Mouse (Mus musculus): ENCODE data around the gene Scyl2. TPM values are rescaled to one million over a fixed set of nuclear protein-coding genes. Genes with fewer than 3 reads are reported as not detected.

Scyl2 gene
- polyA plus RNA-seq, 1 experiment: 58.2 TPM

- TF ChIP-seq CTCF (IDR thresholded peaks at IDR 0.05; ENCODE audit: low read depth, low read length) (no peak), EP300 (IDR thresholded peaks at IDR 0.05; ENCODE audit: insufficient read depth, low read depth, low read length) (no peak), POLR2A (IDR thresholded peaks at IDR 0.05; ENCODE audit: insufficient read depth, low read length) (no peak)
- H3K27ac ChIP-seq (ENCODE audit: insufficient read depth, low read length): no peak overlapping the region
- no peaks in the 10 kb centered on the region for H3K4me1 ChIP-seq (ENCODE audit: control insufficient read depth, insufficient read depth, low read length)
- no peaks in the 10 kb centered on the region for H3K27me3 ChIP-seq (ENCODE audit: control insufficient read depth, insufficient read depth, low read length, poor library complexity, severe bottlenecking)
- H3K4me3 ChIP-seq (ENCODE audit: low read depth, low read length): no peak overlapping the region
- no peaks in the 10 kb centered on the region for H3K9me3 ChIP-seq (replicated peaks; ENCODE audit: control insufficient read depth, insufficient read depth, low read length, poor library complexity, severe bottlenecking)
- peaks cover 19% of the 10 kb centered on the region for H3K36me3 ChIP-seq (ENCODE audit: control insufficient read depth, insufficient read depth, low read length, poor library complexity, severe bottlenecking)
- no peak overlapping the region for H3K9ac ChIP-seq (ENCODE audit: low read depth, poor library complexity, severe bottlenecking)
These were observed 33.2 kb downstream of the Scyl2 start for GRCm38 (mm10) chr10:89652912-89653311.

GRCm38 (mm10) chr10:89651691-89652090, 34.4 kb downstream of the Scyl2 start:
- H3K27ac ChIP-seq (ENCODE audit: insufficient read depth, low read length): no peak overlapping the region
- H3K4me1 ChIP-seq (ENCODE audit: control insufficient read depth, insufficient read depth, low read length): no peaks in the 10 kb centered on the region
- H3K36me3 ChIP-seq (ENCODE audit: control insufficient read depth, insufficient read depth, low read length, poor library complexity, severe bottlenecking): peaks cover 15% of the 10 kb centered on the region
- H3K9ac ChIP-seq (ENCODE audit: low read depth, poor library complexity, severe bottlenecking): no peak overlapping the region
- no peaks in the 10 kb centered on the region for H3K27me3 ChIP-seq (ENCODE audit: control insufficient read depth, insufficient read depth, low read length, poor library complexity, severe bottlenecking)
- TF ChIP-seq POLR2A (IDR thresholded peaks at IDR 0.05; ENCODE audit: insufficient read depth, low read length) (no peak), EP300 (IDR thresholded peaks at IDR 0.05; ENCODE audit: insufficient read depth, low read depth, low read length) (no peak), CTCF (IDR thresholded peaks at IDR 0.05; ENCODE audit: low read depth, low read length) (no peak)
- H3K9me3 ChIP-seq (replicated peaks; ENCODE audit: control insufficient read depth, insufficient read depth, low read length, poor library complexity, severe bottlenecking): no peaks in the 10 kb centered on the region
- H3K4me3 ChIP-seq (ENCODE audit: low read depth, low read length): no peak overlapping the region

- no peaks in the 10 kb centered on the region for H3K9me3 ChIP-seq (replicated peaks; ENCODE audit: control insufficient read depth, insufficient read depth, low read length, poor library complexity, severe bottlenecking)
- H3K4me3 ChIP-seq (ENCODE audit: low read depth, low read length): no peak overlapping the region
- no peak for TF ChIP-seq EP300 (IDR thresholded peaks at IDR 0.05; ENCODE audit: insufficient read depth, low read depth, low read length)
- no peak for TF ChIP-seq CTCF (IDR thresholded peaks at IDR 0.05; ENCODE audit: low read depth, low read length)
- no peak for TF ChIP-seq POLR2A (IDR thresholded peaks at IDR 0.05; ENCODE audit: insufficient read depth, low read length)
- H3K9ac ChIP-seq (ENCODE audit: low read depth, poor library complexity, severe bottlenecking): no peak overlapping the region
- no peaks in the 10 kb centered on the region for H3K4me1 ChIP-seq (ENCODE audit: control insufficient read depth, insufficient read depth, low read length)
- H3K27me3 ChIP-seq (ENCODE audit: control insufficient read depth, insufficient read depth, low read length, poor library complexity, severe bottlenecking): no peaks in the 10 kb centered on the region
- no peak overlapping the region for H3K27ac ChIP-seq (ENCODE audit: insufficient read depth, low read length)
- H3K36me3 ChIP-seq (ENCODE audit: control insufficient read depth, insufficient read depth, low read length, poor library complexity, severe bottlenecking): peaks cover 9% of the 10 kb centered on the region; the same call in 1 of the 2 replicates
These were observed 39.2 kb downstream of the Scyl2 start for GRCm38 (mm10) chr10:89646918-89647317.

GRCm38 (mm10) chr10:89637001-89637400, 49.1 kb downstream of the Scyl2 start:
- TF ChIP-seq CTCF (IDR thresholded peaks at IDR 0.05; ENCODE audit: low read depth, low read length) (no peak), EP300 (IDR thresholded peaks at IDR 0.05; ENCODE audit: insufficient read depth, low read depth, low read length) (no peak), POLR2A (IDR thresholded peaks at IDR 0.05; ENCODE audit: insufficient read depth, low read length) (no peak)
- no peak overlapping the region for H3K4me3 ChIP-seq (ENCODE audit: low read depth, low read length)
- H3K4me1 ChIP-seq (ENCODE audit: control insufficient read depth, insufficient read depth, low read length): no peaks in the 10 kb centered on the region
- no peak overlapping the region for H3K9ac ChIP-seq (ENCODE audit: low read depth, poor library complexity, severe bottlenecking)
- H3K36me3 ChIP-seq (ENCODE audit: control insufficient read depth, insufficient read depth, low read length, poor library complexity, severe bottlenecking): peaks cover 14% of the 10 kb centered on the region
- no peak overlapping the region for H3K27ac ChIP-seq (ENCODE audit: insufficient read depth, low read length)
- no peaks in the 10 kb centered on the region for H3K27me3 ChIP-seq (ENCODE audit: control insufficient read depth, insufficient read depth, low read length, poor library complexity, severe bottlenecking)
- no peaks in the 10 kb centered on the region for H3K9me3 ChIP-seq (replicated peaks; ENCODE audit: control insufficient read depth, insufficient read depth, low read length, poor library complexity, severe bottlenecking)

GRCm38 (mm10) chr10:89635018-89635417, 51.1 kb downstream of the Scyl2 start:
- Histone ChIP-seq H3K9ac (ENCODE audit: low read depth, poor library complexity, severe bottlenecking) (no peak overlapping the region), H3K27ac (ENCODE audit: insufficient read depth, low read length) (no peak overlapping the region), H3K27me3 (ENCODE audit: control insufficient read depth, insufficient read depth, low read length, poor library complexity, severe bottlenecking) (no peaks in the 10 kb centered on the region), H3K36me3 (ENCODE audit: control insufficient read depth, insufficient read depth, low read length, poor library complexity, severe bottlenecking) (no peaks in the 10 kb centered on the region), H3K4me3 (ENCODE audit: low read depth, low read length) (no peak overlapping the region), H3K4me1 (ENCODE audit: control insufficient read depth, insufficient read depth, low read length) (no peaks in the 10 kb centered on the region), H3K9me3 (replicated peaks; ENCODE audit: control insufficient read depth, insufficient read depth, low read length, poor library complexity, severe bottlenecking) (no peaks in the 10 kb centered on the region)
- TF ChIP-seq CTCF (IDR thresholded peaks at IDR 0.05; ENCODE audit: low read depth, low read length) (peak; percentile 12), EP300 (IDR thresholded peaks at IDR 0.05; ENCODE audit: insufficient read depth, low read depth, low read length) (no peak)

GRCm38 (mm10) chr10:89633736-89634426, 52.2 kb downstream of the Scyl2 start:
- Histone ChIP-seq H3K27me3 (ENCODE audit: control insufficient read depth, insufficient read depth, low read length, poor library complexity, severe bottlenecking) (no peaks in the 10 kb centered on the region), H3K4me3 (ENCODE audit: low read depth, low read length) (no peak overlapping the region), H3K9me3 (replicated peaks; ENCODE audit: control insufficient read depth, insufficient read depth, low read length, poor library complexity, severe bottlenecking) (no peaks in the 10 kb centered on the region), H3K9ac (ENCODE audit: low read depth, poor library complexity, severe bottlenecking) (no peak overlapping the region), H3K4me1 (ENCODE audit: control insufficient read depth, insufficient read depth, low read length) (no peaks in the 10 kb centered on the region), H3K27ac (ENCODE audit: insufficient read depth, low read length) (no peak overlapping the region), H3K36me3 (ENCODE audit: control insufficient read depth, insufficient read depth, low read length, poor library complexity, severe bottlenecking) (no peaks in the 10 kb centered on the region)
- TF ChIP-seq CTCF (IDR thresholded peaks at IDR 0.05; ENCODE audit: low read depth, low read length) (no peak), EP300 (IDR thresholded peaks at IDR 0.05; ENCODE audit: insufficient read depth, low read depth, low read length) (no peak), POLR2A (IDR thresholded peaks at IDR 0.05; ENCODE audit: insufficient read depth, low read length) (no peak)

All from ES-Bruce4 (cell line).